Mouse (Mus musculus) myocyte (in vitro differentiated cells): ENCODE results near the gene Gm9945.

Experiments used
- CEBPB ChIP-seq: IDR thresholded peaks from 2 replicates; pipeline ENCODE4 v1.6.1; 2011; ENCODE audit warnings: mild to moderate bottlenecking, moderate library complexity; ENCODE audit not compliant: poor library complexity, insufficient read depth, severe bottlenecking
- MAX ChIP-seq: IDR thresholded peaks from one replicate; pipeline ENCODE4 v1.6.1; 2011; ENCODE audit warnings: low read depth, mild to moderate bottlenecking, control low read depth
- MYOG ChIP-seq, 3 experiments: IDR thresholded peaks; one replicate each; pipeline ENCODE4 v1.6.1; 2011; ENCODE audit warnings: control low read depth in 2 of 3, low read depth in 2 of 3, mild to moderate bottlenecking in 2 of 3; ENCODE audit not compliant: insufficient read length in 2 of 3, control insufficient read depth in 1 of 3, insufficient read depth in 1 of 3
- POLR2A ChIP-seq: IDR thresholded peaks from one replicate; pipeline ENCODE4 v1.6.1; 2011; ENCODE audit warnings: low read depth, mild to moderate bottlenecking, control low read depth, moderate library complexity; ENCODE audit not compliant: insufficient read length
- POLR2AphosphoS2 ChIP-seq: IDR thresholded peaks from one replicate; pipeline ENCODE4 v1.6.1; 2011; ENCODE audit warnings: low read depth, control low read depth; ENCODE audit not compliant: insufficient read length
- REST ChIP-seq: IDR thresholded peaks from one replicate; pipeline ENCODE4 v1.6.1; 2011; ENCODE audit warnings: mild to moderate bottlenecking, control low read depth, moderate library complexity; ENCODE audit not compliant: insufficient read depth, insufficient read length
- TCF12 ChIP-seq: IDR thresholded peaks from one replicate; pipeline ENCODE4 v1.6.1; 2011; ENCODE audit warnings: mild to moderate bottlenecking, control low read depth; ENCODE audit not compliant: poor library complexity, insufficient read depth, severe bottlenecking
- TCF3 ChIP-seq: IDR thresholded peaks from one replicate; pipeline ENCODE4 v1.6.1; 2011; ENCODE audit warnings: low read depth, control low read depth; ENCODE audit not compliant: insufficient read length
- USF1 ChIP-seq: IDR thresholded peaks from one replicate; pipeline ENCODE4 v1.6.1; 2011; ENCODE audit warnings: low read depth, mild to moderate bottlenecking, control low read depth, moderate library complexity

GRCm38 (mm10) chr11:53446183-53446582, 33.8 kb upstream of the Gm9945 start:
- TF ChIP-seq POLR2A (no peak), CEBPB (no peak), MYOG (IDR thresholded peaks at IDR 0.05; ENCODE audit: control insufficient read depth in 1 of 3, insufficient read depth in 1 of 3, insufficient read length in 2 of 3, low read depth in 2 of 3) (no peak), TCF12 (no peak), USF1 (no peak), MAX (no peak), REST (no peak), TCF3 (no peak), POLR2AphosphoS2 (no peak)
